Comparison of ENCODE assay signal across 8 mouse cellular contexts in the genomic region with DNA sequence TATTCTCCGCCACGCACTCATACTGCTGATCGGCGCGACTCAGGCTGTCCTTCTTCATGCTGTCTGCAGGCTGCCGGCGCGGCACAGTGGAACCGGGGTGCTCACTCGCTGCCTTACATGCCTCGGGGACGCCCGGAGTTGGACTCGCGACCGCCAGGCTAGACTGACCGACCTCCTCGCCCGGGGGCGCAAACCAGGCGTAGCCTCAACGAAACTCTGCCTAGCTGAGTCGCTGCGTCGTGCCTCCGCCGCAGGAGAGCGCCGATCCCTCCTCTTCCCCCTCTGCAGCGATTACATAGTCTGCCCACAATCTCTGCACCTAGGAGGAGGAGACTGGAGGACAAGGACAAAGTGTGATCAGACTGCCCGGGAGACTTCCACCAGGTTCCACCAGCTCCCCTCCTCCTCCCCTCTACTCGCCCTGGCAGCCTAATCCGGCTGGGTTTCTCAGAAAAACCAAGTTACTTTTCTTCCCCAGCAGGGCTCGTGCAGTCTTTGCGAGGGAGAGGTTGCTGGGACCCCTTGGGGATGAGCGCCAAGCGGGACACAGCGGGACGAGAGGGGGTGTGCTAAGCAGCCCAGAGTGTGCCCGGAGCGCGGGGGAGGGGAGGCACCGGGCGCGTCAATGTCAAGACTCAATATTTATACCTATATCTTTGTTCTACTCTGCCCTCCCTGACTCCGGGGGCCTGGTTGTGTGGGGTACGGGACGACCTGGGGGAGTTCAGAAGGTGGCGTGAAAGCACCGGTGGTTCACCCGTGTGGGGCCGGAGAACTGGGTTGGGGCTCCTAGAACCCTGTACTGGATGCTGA.
DNase-seq lines count a peak whose midpoint lies in the region; ATAC-seq lines count a peak whose summit lies in the region.

No protein-coding gene starts in this region.

- H3K4me1 ChIP-seq in kidney, embryonic 16.5 days (ENCODE audit: insufficient read depth, low read length): no peaks in the 10 kb centered on the region
- H3K4me1 ChIP-seq in intestine, embryonic 14.5 days (replicated peaks; ENCODE audit: control insufficient read depth, insufficient read depth, low read length): no peaks in the 10 kb centered on the region
- no peaks in the 10 kb centered on the region for H3K4me1 ChIP-seq in neural tube, embryonic 12.5 days

- H3K9ac ChIP-seq in kidney, embryonic 16.5 days (replicated peaks; ENCODE audit: low read length): no peak overlapping the region
- H3K9ac ChIP-seq in intestine, embryonic 14.5 days (ENCODE audit: low read length): no peak overlapping the region
- no peak overlapping the region for H3K9ac ChIP-seq in neural tube, embryonic 12.5 days

- H3K36me3 ChIP-seq in kidney, embryonic 16.5 days (ENCODE audit: insufficient read depth, low read length): no peaks in the 10 kb centered on the region
- H3K36me3 ChIP-seq in intestine, embryonic 14.5 days (ENCODE audit: control insufficient read depth, insufficient read depth, low read length): no peaks in the 10 kb centered on the region
- no peaks in the 10 kb centered on the region for H3K36me3 ChIP-seq in neural tube, embryonic 12.5 days

- H3K4me3 ChIP-seq in kidney, embryonic 16.5 days (ENCODE audit: low read length): peak overlapping the region; percentile 41
- peak overlapping the region; percentile 33 for H3K4me3 ChIP-seq in intestine, embryonic 14.5 days (ENCODE audit: low read depth, low read length)
- H3K4me3 ChIP-seq in neural tube, embryonic 12.5 days: peak overlapping the region; percentile 30

- ATAC-seq in kidney, embryonic 16.5 days (ENCODE audit: low FRiP score, low TSS enrichment): peak; percentile 59; the same call in 1 of the 2 replicates
- ATAC-seq in intestine, embryonic 14.5 days (replicated peaks; ENCODE audit: low FRiP score, low TSS enrichment, low read depth): no peak; the same call in 1 of the 2 replicates
- ATAC-seq in neural tube, embryonic 12.5 days (ENCODE audit: low FRiP score, low read depth): peak; percentile 79

- no peak overlapping the region for H3K27ac ChIP-seq in kidney, embryonic 16.5 days (ENCODE audit: low read length)
- no peak overlapping the region for H3K27ac ChIP-seq in intestine, embryonic 14.5 days (ENCODE audit: low read depth)
- H3K27ac ChIP-seq in neural tube, embryonic 12.5 days: no peak overlapping the region

- DNase-seq in kidney, postnatal 25 days: no peak
- DNase-seq in embryo, embryonic 10.5 days (ENCODE audit: low spot score): peak; percentile 23
- DNase-seq in intestine, embryonic 14.5 days (ENCODE audit: low spot score): peak; percentile 61
- DNase-seq in left cerebral cortex, postnatal 4 days: no peak
- no peak for DNase-seq in thymus, adult 18-20 months
- DNase-seq in adrenal gland, postnatal 10 days: no peak

- WGBS in kidney, embryonic 16.5 days: 24% methylated on average over 51 of the region's 52 CpGs
- 15% methylated on average over 49 of the region's 52 CpGs for WGBS in intestine, embryonic 14.5 days
- WGBS in neural tube, embryonic 12.5 days: 20% methylated on average over 51 of the region's 52 CpGs

- H3K4me2 ChIP-seq in kidney, embryonic 16.5 days (replicated peaks; ENCODE audit: low read depth, low read length): peak overlapping the region; percentile 61
- H3K4me2 ChIP-seq in intestine, embryonic 14.5 days (ENCODE audit: low read length): peak overlapping the region; percentile 59
- peak overlapping the region; percentile 71 for H3K4me2 ChIP-seq in neural tube, embryonic 12.5 days (replicated peaks)

- intact Hi-C loops in left cerebral cortex, postnatal 4 days (cut with DNase I): no loop called here

- H3K9me3 ChIP-seq in kidney, embryonic 16.5 days (ENCODE audit: low read length): no peaks in the 10 kb centered on the region
- H3K9me3 ChIP-seq in intestine, embryonic 14.5 days (ENCODE audit: control insufficient read depth, low read length): no peaks in the 10 kb centered on the region
- no peaks in the 10 kb centered on the region for H3K9me3 ChIP-seq in neural tube, embryonic 12.5 days

- H3K27me3 ChIP-seq in kidney, embryonic 16.5 days (ENCODE audit: insufficient read depth, low read length): peaks cover 6% of the 10 kb centered on the region; the same call in 1 of the 2 replicates
- no peaks in the 10 kb centered on the region for H3K27me3 ChIP-seq in intestine, embryonic 14.5 days (replicated peaks; ENCODE audit: control insufficient read depth, insufficient read depth, low read length)
- H3K27me3 ChIP-seq in neural tube, embryonic 12.5 days (replicated peaks): peaks cover 12% of the 10 kb centered on the region; the same call in 1 of the 2 replicates

Comparison
In these comparisons a context has a peak if more than half of its experiments do, and no peak if none do; other contexts are left out.
1. DNase-seq: peak in embryo, embryonic 10.5 days (single experiment) and intestine, embryonic 14.5 days (single experiment); none in kidney, postnatal 25 days (0 of 2), left cerebral cortex, postnatal 4 days (single experiment), thymus, adult 18-20 months (0 of 2) and adrenal gland, postnatal 10 days (single experiment).
2. Peak in every context shown above with its lines, with median percentiles within 50 percentile points of each other: H3K4me2 ChIP-seq and H3K4me3 ChIP-seq.